Comparison of ENCODE assay signal across 8 mouse cellular contexts in genomic region chr2:28535263-28535540, GRCm38 (mm10). TPM values are rescaled to one million over a fixed set of nuclear protein-coding genes. Genes with fewer than 3 reads are reported as not detected.
DNase-seq lines count a peak whose midpoint lies in the region; ATAC-seq and TF ChIP-seq lines count a peak whose summit lies in the region.

No protein-coding gene starts in this region.

- H3K4me1 ChIP-seq in lung, embryonic 16.5 days (replicated peaks; ENCODE audit: control insufficient read depth, insufficient read depth, low read length), result peaks cover 64% of the 10 kb centered on the region
- peaks cover 98% of the 10 kb centered on the region for H3K4me1 ChIP-seq in embryonic facial prominence, embryonic 15.5 days
- peaks cover 88% of the 10 kb centered on the region for H3K4me1 ChIP-seq in limb, embryonic 12.5 days (replicated peaks)
- H3K4me1 ChIP-seq in small intestine, adult 2 months (ENCODE audit: control insufficient read depth, insufficient read depth, insufficient read length, low read length), result peaks cover 65% of the 10 kb centered on the region

- H3K9me3 ChIP-seq in lung, embryonic 16.5 days (ENCODE audit: control insufficient read depth, low read length), result no peaks in the 10 kb centered on the region
- H3K9me3 ChIP-seq in embryonic facial prominence, embryonic 15.5 days (replicated peaks), result no peaks in the 10 kb centered on the region
- H3K9me3 ChIP-seq in limb, embryonic 12.5 days, result no peaks in the 10 kb centered on the region

- TF ChIP-seq CTCF in small intestine, adult 2 months (IDR thresholded peaks at IDR 0.05; ENCODE audit: extremely low read depth, insufficient read length, insufficient replicate concordance, low read depth, low read length), result no peak

- ATAC-seq in lung, embryonic 16.5 days (ENCODE audit: low read depth), result no peak
- ATAC-seq in embryonic facial prominence, embryonic 15.5 days (ENCODE audit: insufficient number of reproducible peaks, low FRiP score, low TSS enrichment, low read depth), result no peak
- ATAC-seq in limb, embryonic 12.5 days (ENCODE audit: insufficient number of reproducible peaks, insufficient read depth, low FRiP score, low TSS enrichment, low read depth), result no peak

- H3K4me3 ChIP-seq in lung, embryonic 16.5 days (ENCODE audit: low read length), result peak overlapping the region; percentile 76
- peak overlapping the region; percentile 83 for H3K4me3 ChIP-seq in embryonic facial prominence, embryonic 15.5 days (replicated peaks)
- H3K4me3 ChIP-seq in limb, embryonic 12.5 days (replicated peaks), result peak overlapping the region; percentile 68
- H3K4me3 ChIP-seq in small intestine, adult 2 months (ENCODE audit: low read depth, low read length), result no peak overlapping the region

- peak overlapping the region; percentile 77 for H3K9ac ChIP-seq in lung, embryonic 16.5 days (ENCODE audit: low read length)
- H3K9ac ChIP-seq in embryonic facial prominence, embryonic 15.5 days, result 0 out of 2 replicates have a peak overlapping the region, but pooled peaks have one; percentile 7
- H3K9ac ChIP-seq in limb, embryonic 12.5 days (replicated peaks), result 0 out of 2 replicates have a peak overlapping the region, but pooled peaks have one; percentile 77

- no peaks in the 10 kb centered on the region for H3K36me3 ChIP-seq in lung, embryonic 16.5 days (ENCODE audit: control insufficient read depth, insufficient read depth, low read length)
- no peaks in the 10 kb centered on the region; the same call in 1 of the 2 replicates for H3K36me3 ChIP-seq in embryonic facial prominence, embryonic 15.5 days
- H3K36me3 ChIP-seq in limb, embryonic 12.5 days, result peaks cover 3% of the 10 kb centered on the region; the same call in 1 of the 2 replicates
- no peaks in the 10 kb centered on the region for H3K36me3 ChIP-seq in small intestine, adult 2 months (ENCODE audit: control insufficient read depth, insufficient read depth, low read length)

- 36% methylated on average over 4 of the region's 4 CpGs for WGBS in lung, embryonic 16.5 days
- 20% methylated on average over 4 of the region's 4 CpGs for WGBS in embryonic facial prominence, embryonic 15.5 days
- WGBS in limb, embryonic 12.5 days, result 11% methylated on average over 4 of the region's 4 CpGs
- 74% methylated on average over 4 of the region's 4 CpGs for WGBS in small intestine, adult 2 months

- H3K27ac ChIP-seq in lung, embryonic 16.5 days (ENCODE audit: low read length), result peak overlapping the region; percentile 76
- H3K27ac ChIP-seq in embryonic facial prominence, embryonic 15.5 days (replicated peaks), result peak overlapping the region; percentile 88
- H3K27ac ChIP-seq in limb, embryonic 12.5 days, result peak overlapping the region; percentile 92
- peak overlapping the region; percentile 60 for H3K27ac ChIP-seq in small intestine, adult 2 months (ENCODE audit: insufficient read depth, low read depth, low read length)

- no peak for DNase-seq in lung, postnatal 25 days (ENCODE audit: low spot score)
- no peak for DNase-seq in frontal cortex, postnatal 25 days (ENCODE audit: low spot score in 2 of 2)
- no peak for DNase-seq in adrenal gland, postnatal 25 days
- DNase-seq in urinary bladder, adult 18-20 months (ENCODE audit: low spot score in 2 of 2), result no peak

- no peak for TF ChIP-seq POLR2A in small intestine, adult 2 months (IDR thresholded peaks at IDR 0.05; ENCODE audit: low read depth, low read length)

- H3K4me2 ChIP-seq in lung, embryonic 16.5 days (ENCODE audit: low read depth, low read length), result peak overlapping the region; percentile 77
- peak overlapping the region; percentile 72 for H3K4me2 ChIP-seq in embryonic facial prominence, embryonic 15.5 days (replicated peaks)
- H3K4me2 ChIP-seq in limb, embryonic 12.5 days, result peak overlapping the region; percentile 87

- H3K27me3 ChIP-seq in lung, embryonic 16.5 days (ENCODE audit: control insufficient read depth, insufficient read depth, low read depth, low read length), result no peaks in the 10 kb centered on the region
- H3K27me3 ChIP-seq in embryonic facial prominence, embryonic 15.5 days, result no peaks in the 10 kb centered on the region
- H3K27me3 ChIP-seq in limb, embryonic 12.5 days, result no peaks in the 10 kb centered on the region
- H3K27me3 ChIP-seq in small intestine, adult 2 months (ENCODE audit: control insufficient read depth, insufficient read depth, low read length), result no peaks in the 10 kb centered on the region

RNA-seq across cellular contexts. Expression of gene Ralgds, which starts 22.3 kb away (rescaled TPM):
- polyA plus RNA-seq in lung, embryonic 16.5 days (2015; fragmentation: Nextera tagmentation; extraction: Ambion mirVana), result 27.3 and 27.9 TPM in 2 replicates
- polyA plus RNA-seq in embryonic facial prominence, embryonic 15.5 days (2015; fragmentation: Nextera tagmentation; extraction: Ambion mirVana), result 69.3 and 70.8 TPM in 2 replicates
- 42.7 and 54.7 TPM in 2 replicates for polyA plus RNA-seq in limb, embryonic 12.5 days (2016; fragmentation: Nextera tagmentation; extraction: Ambion mirVana)
- polyA plus RNA-seq in small intestine, adult 2 months (2012; rRNA removed), result 51.2 and 110 TPM in 2 replicates
- total RNA-seq in adrenal gland, postnatal 25 days (2021), result 32.6 and 40.3 TPM in 2 replicates

RNA-seq across cellular contexts. Expression of gene Cel, which starts 28.0 kb away (rescaled TPM):
- 0.10 and 0.23 TPM in 2 replicates for polyA plus RNA-seq in lung, embryonic 16.5 days (2015; fragmentation: Nextera tagmentation; extraction: Ambion mirVana)
- 0.08 TPM in 1 of 2 replicates, not detected in the other for polyA plus RNA-seq in embryonic facial prominence, embryonic 15.5 days (2015; fragmentation: Nextera tagmentation; extraction: Ambion mirVana)
- polyA plus RNA-seq in limb, embryonic 12.5 days (2016; fragmentation: Nextera tagmentation; extraction: Ambion mirVana), result not detected in 2 replicates
- polyA plus RNA-seq in small intestine, adult 2 months (2012; rRNA removed), result 8.8 and 5,109 TPM in 2 replicates
- 0.24 TPM in 1 of 2 replicates, not detected in the other for total RNA-seq in adrenal gland, postnatal 25 days (2021)

RNA-seq across cellular contexts. Expression of gene Gm10134, which starts 29.3 kb away (rescaled TPM):
- polyA plus RNA-seq in lung, embryonic 16.5 days (2015; fragmentation: Nextera tagmentation; extraction: Ambion mirVana), result 3.4 and 3.7 TPM in 2 replicates
- polyA plus RNA-seq in embryonic facial prominence, embryonic 15.5 days (2015; fragmentation: Nextera tagmentation; extraction: Ambion mirVana), result 1.7 and 2.2 TPM in 2 replicates
- 0.69 and 0.89 TPM in 2 replicates for polyA plus RNA-seq in limb, embryonic 12.5 days (2016; fragmentation: Nextera tagmentation; extraction: Ambion mirVana)
- polyA plus RNA-seq in small intestine, adult 2 months (2012; rRNA removed), result 0.57 TPM in 1 of 2 replicates, not detected in the other
- 3.4 TPM in 1 of 2 replicates, not detected in the other for total RNA-seq in adrenal gland, postnatal 25 days (2021)

RNA-seq across cellular contexts. Expression of gene Gbgt1, which starts 38.5 kb away (rescaled TPM):
- 1.1 and 1.5 TPM in 2 replicates for polyA plus RNA-seq in lung, embryonic 16.5 days (2015; fragmentation: Nextera tagmentation; extraction: Ambion mirVana)
- polyA plus RNA-seq in embryonic facial prominence, embryonic 15.5 days (2015; fragmentation: Nextera tagmentation; extraction: Ambion mirVana), result 0.95 and 1.2 TPM in 2 replicates
- 0.25 TPM in 1 of 2 replicates, not detected in the other for polyA plus RNA-seq in limb, embryonic 12.5 days (2016; fragmentation: Nextera tagmentation; extraction: Ambion mirVana)
- 4.7 and 4.8 TPM in 2 replicates for polyA plus RNA-seq in small intestine, adult 2 months (2012; rRNA removed)
- total RNA-seq in adrenal gland, postnatal 25 days (2021), result 2.1 and 3.2 TPM in 2 replicates

RNA-seq across cellular contexts. Expression of gene Gtf3c5, which starts 48.3 kb away (rescaled TPM):
- polyA plus RNA-seq in lung, embryonic 16.5 days (2015; fragmentation: Nextera tagmentation; extraction: Ambion mirVana), result 45.0 and 45.7 TPM in 2 replicates
- polyA plus RNA-seq in embryonic facial prominence, embryonic 15.5 days (2015; fragmentation: Nextera tagmentation; extraction: Ambion mirVana), result 45.9 and 47.7 TPM in 2 replicates
- 56.7 and 59.1 TPM in 2 replicates for polyA plus RNA-seq in limb, embryonic 12.5 days (2016; fragmentation: Nextera tagmentation; extraction: Ambion mirVana)
- 7.7 and 13.7 TPM in 2 replicates for polyA plus RNA-seq in small intestine, adult 2 months (2012; rRNA removed)
- 22.3 and 24.4 TPM in 2 replicates for total RNA-seq in adrenal gland, postnatal 25 days (2021)

Comparison
In these comparisons a context has a peak if more than half of its experiments do, and no peak if none do; other contexts are left out.
1. H3K9ac ChIP-seq: peak in every context shown above with its lines; median percentile 77 in lung, embryonic 16.5 days; 77 in limb, embryonic 12.5 days; 7 in embryonic facial prominence, embryonic 15.5 days.